Mouse (Mus musculus) MEL (cell line): ENCODE results near the gene Slc25a18.

Experiments
- JUND ChIP-seq: IDR thresholded peaks from 2 replicates; pipeline ENCODE4 v1.6.1; 2011; ENCODE audit warnings: low read depth, mild to moderate bottlenecking, improper control_type of control experiment, low read length
- MAX ChIP-seq: IDR thresholded peaks from 2 replicates; pipeline ENCODE4 v1.6.1; 2011; ENCODE audit warnings: low read length, improper control_type of control experiment

- TF ChIP-seq MAX: no peak; the same call in 1 of the 2 replicates
- no peak for TF ChIP-seq JUND
Observed at GRCm38 (mm10) chr6:120836389-120837151, 63.2 kb downstream of the Slc25a18 start.
